Mouse (Mus musculus): ENCODE results near the gene Rgmb. TPM values are rescaled to one million over a fixed set of nuclear protein-coding genes. Genes with fewer than 3 reads are reported as not detected.

The Rgmb gene
- polyA plus RNA-seq, 1 experiment from 2014 or later: 53.7 TPM

GRCm38 (mm10) chr17:15829198-15830170 lies 1.4 kb downstream of the Rgmb start:
- no peaks in the 10 kb centered on the region for H3K27me3 ChIP-seq (replicated peaks)
- H3K27ac ChIP-seq (replicated peaks): peak overlapping the region; percentile 87
- peaks cover 36% of the 10 kb centered on the region for H3K4me1 ChIP-seq
- peak; percentile 28 for ATAC-seq (ENCODE audit: low FRiP score)
- H3K4me2 ChIP-seq: peak overlapping the region; percentile 88
- WGBS: under 1% methylated on average over 20 of the region's 20 CpGs
- peak overlapping the region; percentile 78 for H3K9ac ChIP-seq (replicated peaks)
- no peaks in the 10 kb centered on the region for H3K9me3 ChIP-seq (replicated peaks)
- H3K4me3 ChIP-seq (replicated peaks): peak overlapping the region; percentile 67
- no peaks in the 10 kb centered on the region for H3K36me3 ChIP-seq

GRCm38 (mm10) chr17:15828131-15828917 lies 2.5 kb downstream of the Rgmb start:
- Histone ChIP-seq H3K9ac (replicated peaks) (peak overlapping the region; percentile 78; the same call in 1 of the 2 replicates), H3K27me3 (replicated peaks) (no peaks in the 10 kb centered on the region), H3K4me2 (peak overlapping the region; percentile 89), H3K36me3 (no peaks in the 10 kb centered on the region), H3K4me1 (peaks cover 47% of the 10 kb centered on the region), H3K4me3 (replicated peaks) (peak overlapping the region; percentile 67), H3K9me3 (replicated peaks) (no peaks in the 10 kb centered on the region), H3K27ac (replicated peaks) (peak overlapping the region; percentile 87)
- WGBS: 30% methylated on average over 8 of the region's 8 CpGs
- no peak for ATAC-seq (ENCODE audit: low FRiP score)

- Histone ChIP-seq H3K4me2 (peak overlapping the region; percentile 89), H3K27ac (replicated peaks) (peak overlapping the region; percentile 94), H3K4me1 (peaks cover 57% of the 10 kb centered on the region), H3K27me3 (replicated peaks) (no peaks in the 10 kb centered on the region), H3K9me3 (replicated peaks) (no peaks in the 10 kb centered on the region), H3K36me3 (no peaks in the 10 kb centered on the region), H3K4me3 (replicated peaks) (peak overlapping the region; percentile 94), H3K9ac (replicated peaks) (peak overlapping the region; percentile 57)
- WGBS: under 1% methylated on average over 18 of the region's 18 CpGs
- ATAC-seq (ENCODE audit: low FRiP score): peak; percentile 31
Observed at GRCm38 (mm10) chr17:15826928-15827327, 3.9 kb downstream of the Rgmb start.

GRCm38 (mm10) chr17:15826444-15826909 lies 4.4 kb downstream of the Rgmb start:
- peak overlapping the region; percentile 94 for H3K27ac ChIP-seq (replicated peaks)
- peak; percentile 92 for ATAC-seq (ENCODE audit: low FRiP score)
- H3K27me3 ChIP-seq (replicated peaks): no peaks in the 10 kb centered on the region
- H3K9me3 ChIP-seq (replicated peaks): no peaks in the 10 kb centered on the region
- no peaks in the 10 kb centered on the region for H3K36me3 ChIP-seq
- H3K4me3 ChIP-seq (replicated peaks): peak overlapping the region; percentile 94
- H3K9ac ChIP-seq (replicated peaks): peak overlapping the region; percentile 90
- peaks cover 57% of the 10 kb centered on the region for H3K4me1 ChIP-seq
- under 1% methylated on average over 34 of the region's 34 CpGs for WGBS
- H3K4me2 ChIP-seq: peak overlapping the region; percentile 89

- Histone ChIP-seq H3K27me3 (replicated peaks) (no peaks in the 10 kb centered on the region), H3K4me1 (peaks cover 58% of the 10 kb centered on the region), H3K27ac (replicated peaks) (peak overlapping the region; percentile 94), H3K4me2 (peak overlapping the region; percentile 89), H3K9ac (replicated peaks) (peak overlapping the region; percentile 90), H3K4me3 (replicated peaks) (peak overlapping the region; percentile 94), H3K36me3 (no peaks in the 10 kb centered on the region), H3K9me3 (replicated peaks) (no peaks in the 10 kb centered on the region)
- WGBS: under 1% methylated on average over 92 of the region's 102 CpGs
- ATAC-seq (ENCODE audit: low FRiP score): peak; percentile 53
Observed at GRCm38 (mm10) chr17:15825481-15826396, 5.1 kb downstream of the Rgmb start.

- Histone ChIP-seq H3K9ac (replicated peaks) (peak overlapping the region; percentile 90), H3K36me3 (no peaks in the 10 kb centered on the region), H3K27me3 (replicated peaks) (no peaks in the 10 kb centered on the region), H3K4me1 (peaks cover 58% of the 10 kb centered on the region), H3K27ac (replicated peaks) (peak overlapping the region; percentile 94), H3K4me3 (replicated peaks) (peak overlapping the region; percentile 94), H3K4me2 (peak overlapping the region; percentile 89), H3K9me3 (replicated peaks) (no peaks in the 10 kb centered on the region)
- ATAC-seq (ENCODE audit: low FRiP score): no peak
- 4% methylated on average over 3 of the region's 3 CpGs for WGBS
Observed at GRCm38 (mm10) chr17:15824854-15825253, 6.0 kb downstream of the Rgmb start.

GRCm38 (mm10) chr17:15824337-15824736 lies 6.5 kb downstream of the Rgmb start:
- H3K9me3 ChIP-seq (replicated peaks): no peaks in the 10 kb centered on the region
- ATAC-seq (ENCODE audit: low FRiP score): no peak
- no peaks in the 10 kb centered on the region for H3K27me3 ChIP-seq (replicated peaks)
- peak overlapping the region; percentile 89 for H3K4me2 ChIP-seq
- H3K27ac ChIP-seq (replicated peaks): peak overlapping the region; percentile 94
- peak overlapping the region; percentile 90 for H3K9ac ChIP-seq (replicated peaks)
- WGBS: 9% methylated on average over 11 of the region's 11 CpGs
- no peaks in the 10 kb centered on the region for H3K36me3 ChIP-seq
- peak overlapping the region; percentile 94 for H3K4me3 ChIP-seq (replicated peaks)
- H3K4me1 ChIP-seq: peaks cover 58% of the 10 kb centered on the region

- Histone ChIP-seq H3K4me2 (peak overlapping the region; percentile 89), H3K9ac (replicated peaks) (peak overlapping the region; percentile 90), H3K9me3 (replicated peaks) (no peaks in the 10 kb centered on the region), H3K4me3 (replicated peaks) (peak overlapping the region; percentile 94), H3K27me3 (replicated peaks) (no peaks in the 10 kb centered on the region), H3K4me1 (peaks cover 62% of the 10 kb centered on the region), H3K27ac (replicated peaks) (peak overlapping the region; percentile 94), H3K36me3 (no peaks in the 10 kb centered on the region)
- 15% methylated on average over 3 of the region's 3 CpGs for WGBS
- no peak for ATAC-seq (ENCODE audit: low FRiP score)
Observed at GRCm38 (mm10) chr17:15823838-15824237, 7.0 kb downstream of the Rgmb start.

- Histone ChIP-seq H3K4me2 (peak overlapping the region; percentile 89), H3K27ac (replicated peaks) (peak overlapping the region; percentile 94; the same call in 1 of the 2 replicates), H3K9ac (replicated peaks) (peak overlapping the region; percentile 90), H3K4me3 (replicated peaks) (peak overlapping the region; percentile 94), H3K36me3 (no peaks in the 10 kb centered on the region), H3K27me3 (replicated peaks) (no peaks in the 10 kb centered on the region), H3K9me3 (replicated peaks) (no peaks in the 10 kb centered on the region), H3K4me1 (peaks cover 64% of the 10 kb centered on the region)
- ATAC-seq (ENCODE audit: low FRiP score): no peak
- WGBS: 18% methylated on average over 5 of the region's 5 CpGs
Observed at GRCm38 (mm10) chr17:15823215-15823614, 7.6 kb downstream of the Rgmb start.

GRCm38 (mm10) chr17:15822376-15822775 lies 8.5 kb downstream of the Rgmb start:
- Histone ChIP-seq H3K4me1 (peaks cover 66% of the 10 kb centered on the region), H3K36me3 (no peaks in the 10 kb centered on the region), H3K4me2 (peak overlapping the region; percentile 89), H3K9me3 (replicated peaks) (no peaks in the 10 kb centered on the region), H3K9ac (replicated peaks) (no peak overlapping the region), H3K27me3 (replicated peaks) (no peaks in the 10 kb centered on the region), H3K4me3 (replicated peaks) (0 out of 2 replicates have a peak overlapping the region, but pooled peaks have one; percentile 1), H3K27ac (replicated peaks) (no peak overlapping the region)
- no peak for ATAC-seq (ENCODE audit: low FRiP score)
- WGBS: 77% methylated on average over 7 of the region's 7 CpGs
